Mouse (Mus musculus): ENCODE results near the gene Tmem52.
"Not testable (repeated sequence)": the region's sequence is repeated elsewhere in the genome, so short reads cannot be mapped to it uniquely, and the experiment has no call there.

The Tmem52 gene

GRCm38 (mm10) chr4:155473319-155473718, 4.4 kb downstream of the Tmem52 start:
- DNase-seq, result peak; percentile 63

- DNase-seq, result not testable (repeated sequence)
Observed at GRCm38 (mm10) chr4:155473796-155474195, 4.9 kb downstream of the Tmem52 start.

- DNase-seq, result peak; percentile 86
Observed at GRCm38 (mm10) chr4:155481381-155482124, 12.6 kb downstream of the Tmem52 start.

GRCm38 (mm10) chr4:155482125-155482480, 13.2 kb downstream of the Tmem52 start:
- DNase-seq, result no peak

GRCm38 (mm10) chr4:155482733-155483540, 14.0 kb downstream of the Tmem52 start:
- no peak for DNase-seq

GRCm38 (mm10) chr4:155485521-155485920, 16.6 kb downstream of the Tmem52 start:
- no peak for DNase-seq

- no peak for DNase-seq
Observed at GRCm38 (mm10) chr4:155487746-155488145, 18.8 kb downstream of the Tmem52 start.

- peak; percentile 91 for DNase-seq
Observed at GRCm38 (mm10) chr4:155488232-155489025, 19.5 kb downstream of the Tmem52 start.

GRCm38 (mm10) chr4:155489101-155489970, 20.4 kb downstream of the Tmem52 start:
- DNase-seq, result no peak

GRCm38 (mm10) chr4:155490456-155490855, 21.5 kb downstream of the Tmem52 start:
- no peak for DNase-seq

GRCm38 (mm10) chr4:155490990-155491504, 22.1 kb downstream of the Tmem52 start, which contains the start of gene Gnb1:
Gnb1 (plus strand) TSS chr4:155491361.
- peak; percentile 96 for DNase-seq

GRCm38 (mm10) chr4:155491529-155492130, 22.7 kb downstream of the Tmem52 start:
- no peak for DNase-seq

GRCm38 (mm10) chr4:155492131-155492633, 23.3 kb downstream of the Tmem52 start:
- DNase-seq, result peak; percentile 70

GRCm38 (mm10) chr4:155494891-155495290, 26.0 kb downstream of the Tmem52 start:
- DNase-seq, result no peak

GRCm38 (mm10) chr4:155497963-155498362, 29.0 kb downstream of the Tmem52 start:
- DNase-seq, result no peak

- DNase-seq, result no peak
Observed at GRCm38 (mm10) chr4:155501126-155501525, 32.2 kb downstream of the Tmem52 start.

- no peak for DNase-seq
Observed at GRCm38 (mm10) chr4:155505067-155505466, 36.2 kb downstream of the Tmem52 start.

- no peak for DNase-seq
Observed at GRCm38 (mm10) chr4:155505671-155506295, 36.9 kb downstream of the Tmem52 start.

GRCm38 (mm10) chr4:155508614-155509013, 39.7 kb downstream of the Tmem52 start:
- no peak for DNase-seq

GRCm38 (mm10) chr4:155510981-155511380, 42.1 kb downstream of the Tmem52 start:
- no peak for DNase-seq

GRCm38 (mm10) chr4:155514810-155515209, 45.9 kb downstream of the Tmem52 start:
- DNase-seq, result no peak

Data from kidney, postnatal 14 days (tissue).